Mouse (Mus musculus) lung, postnatal 4 days (tissue): Measurements from ENCODE around the gene Zfand3.

ENCODE experiments used
- DNase-seq, 2 experiments: peaks; one replicate each; pipeline ENCODE4 v3.0.0; 2021

The Zfand3 gene

GRCm38 (mm10) chr17:29998566-29999295, 5.8 kb upstream of the Zfand3 start:
- no peak for DNase-seq

- no peak for DNase-seq
These were observed 540 bp downstream of the Zfand3 start for GRCm38 (mm10) chr17:30005103-30005443.

- peak; percentile 61 to 64 for DNase-seq
These were observed 963 bp downstream of the Zfand3 start for GRCm38 (mm10) chr17:30005451-30005941.

GRCm38 (mm10) chr17:30006877-30007276, 2.3 kb downstream of the Zfand3 start:
- DNase-seq: no peak

- no peak for DNase-seq
These were observed 3.4 kb downstream of the Zfand3 start for GRCm38 (mm10) chr17:30007883-30008282.

- DNase-seq: no peak
These were observed 3.9 kb downstream of the Zfand3 start for GRCm38 (mm10) chr17:30008392-30008791.

GRCm38 (mm10) chr17:30014660-30015059, 10.1 kb downstream of the Zfand3 start:
- no peak for DNase-seq

GRCm38 (mm10) chr17:30018927-30019610, 14.5 kb downstream of the Zfand3 start:
- no peak for DNase-seq

GRCm38 (mm10) chr17:30019942-30020341, 15.4 kb downstream of the Zfand3 start:
- no peak for DNase-seq

- DNase-seq: peak; percentile 68 to 81
These were observed 20.1 kb downstream of the Zfand3 start for GRCm38 (mm10) chr17:30024651-30025050.

- peak; percentile 33 to 43 for DNase-seq
These were observed 22.1 kb downstream of the Zfand3 start for GRCm38 (mm10) chr17:30026617-30027016.

GRCm38 (mm10) chr17:30027343-30028029, 23.0 kb downstream of the Zfand3 start:
- DNase-seq: peak; percentile 64 to 66

GRCm38 (mm10) chr17:30029633-30030226, 25.2 kb downstream of the Zfand3 start:
- DNase-seq: no peak

GRCm38 (mm10) chr17:30032796-30033195, 28.3 kb downstream of the Zfand3 start:
- DNase-seq: no peak

GRCm38 (mm10) chr17:30033991-30034390, 29.5 kb downstream of the Zfand3 start:
- no peak for DNase-seq

- DNase-seq: no peak
These were observed 30.9 kb downstream of the Zfand3 start for GRCm38 (mm10) chr17:30035216-30036005.

- DNase-seq: no peak
These were observed 38.8 kb downstream of the Zfand3 start for GRCm38 (mm10) chr17:30043163-30043822.

- no peak for DNase-seq
These were observed 40.6 kb downstream of the Zfand3 start for GRCm38 (mm10) chr17:30045181-30045580.

GRCm38 (mm10) chr17:30046654-30047053, 42.1 kb downstream of the Zfand3 start:
- no peak for DNase-seq

GRCm38 (mm10) chr17:30051523-30052346, 47.2 kb downstream of the Zfand3 start:
- DNase-seq: no peak

- no peak for DNase-seq
These were observed 47.8 kb downstream of the Zfand3 start for GRCm38 (mm10) chr17:30052347-30052742.
